Mouse (Mus musculus): ENCODE results near the gene Brs3. TPM values are rescaled to one million over a fixed set of nuclear protein-coding genes. Genes with fewer than 3 reads are reported as not detected.

Gene Brs3
- polyA plus RNA-seq (2014; fragmentation: Nextera tagmentation; extraction: Ambion mirVana): 0.08 TPM in 1 of 2 replicates, not detected in the other

GRCm38 (mm10) chrX:57042774-57043173, at the start of gene Brs3:
Gene Brs3, plus strand, starts transcription at chrX:57043074.
- Histone ChIP-seq H3K36me3 (ENCODE audit: control insufficient read depth, insufficient read depth, low read length) (no peaks in the 10 kb centered on the region), H3K4me3 (replicated peaks; ENCODE audit: low read depth, low read length) (no peak within 1 kb of the TSS), H3K27ac (replicated peaks; ENCODE audit: low read depth, low read length) (no peak within 1 kb of the TSS), H3K27me3 (ENCODE audit: control insufficient read depth, insufficient read depth, low read length) (no peaks in the 10 kb centered on the region), H3K4me1 (ENCODE audit: control insufficient read depth, insufficient read depth, low read length) (no peaks in the 10 kb centered on the region), H3K9me3 (ENCODE audit: control insufficient read depth, low read length) (no peaks in the 10 kb centered on the region), H3K9ac (replicated peaks; ENCODE audit: low read length) (no peak within 1 kb of the TSS), H3K4me2 (ENCODE audit: low read length) (no peak within 1 kb of the TSS)
- WGBS: 78% methylated on average over 5 of the region's 5 CpGs
- no peak for DNase-seq
- no peak for ATAC-seq (ENCODE audit: low FRiP score, low TSS enrichment)

- H3K9me3 ChIP-seq (ENCODE audit: control insufficient read depth, low read length): no peaks in the 10 kb centered on the region
- DNase-seq: no peak
- 67% methylated on average over 2 of the region's 2 CpGs for WGBS
- ATAC-seq (ENCODE audit: low FRiP score, low TSS enrichment): no peak
- no peaks in the 10 kb centered on the region for H3K36me3 ChIP-seq (ENCODE audit: control insufficient read depth, insufficient read depth, low read length)
- no peak overlapping the region for H3K27ac ChIP-seq (replicated peaks; ENCODE audit: low read depth, low read length)
- no peaks in the 10 kb centered on the region for H3K4me1 ChIP-seq (ENCODE audit: control insufficient read depth, insufficient read depth, low read length)
- no peak overlapping the region for H3K9ac ChIP-seq (replicated peaks; ENCODE audit: low read length)
- no peaks in the 10 kb centered on the region for H3K27me3 ChIP-seq (ENCODE audit: control insufficient read depth, insufficient read depth, low read length)
- no peak overlapping the region for H3K4me3 ChIP-seq (replicated peaks; ENCODE audit: low read depth, low read length)
- H3K4me2 ChIP-seq (ENCODE audit: low read length): no peak overlapping the region
Observed at GRCm38 (mm10) chrX:57012891-57013290, 30.0 kb upstream of the Brs3 start.

- Histone ChIP-seq H3K36me3 (ENCODE audit: control insufficient read depth, insufficient read depth, low read length) (no peaks in the 10 kb centered on the region), H3K27me3 (ENCODE audit: control insufficient read depth, insufficient read depth, low read length) (no peaks in the 10 kb centered on the region), H3K4me3 (replicated peaks; ENCODE audit: low read depth, low read length) (no peak overlapping the region), H3K4me2 (ENCODE audit: low read length) (no peak overlapping the region), H3K4me1 (ENCODE audit: control insufficient read depth, insufficient read depth, low read length) (no peaks in the 10 kb centered on the region), H3K27ac (replicated peaks; ENCODE audit: low read depth, low read length) (no peak overlapping the region), H3K9ac (replicated peaks; ENCODE audit: low read length) (no peak overlapping the region), H3K9me3 (ENCODE audit: control insufficient read depth, low read length) (no peaks in the 10 kb centered on the region)
- no peak for ATAC-seq (ENCODE audit: low FRiP score, low TSS enrichment)
- WGBS: 86% methylated on average over 6 of the region's 6 CpGs
- DNase-seq: peak; percentile 0
Observed at GRCm38 (mm10) chrX:57043869-57044268, 995 bp downstream of the Brs3 start.

- H3K9me3 ChIP-seq (ENCODE audit: control insufficient read depth, low read length): no peaks in the 10 kb centered on the region
- no peaks in the 10 kb centered on the region for H3K27me3 ChIP-seq (ENCODE audit: control insufficient read depth, insufficient read depth, low read length)
- H3K4me3 ChIP-seq (replicated peaks; ENCODE audit: low read depth, low read length): peak overlapping the region; percentile 51
- WGBS: 16% methylated on average over 4 of the region's 4 CpGs
- no peak for ATAC-seq (ENCODE audit: low FRiP score, low TSS enrichment)
- no peak for DNase-seq
- peaks cover 5% of the 10 kb centered on the region; the same call in 1 of the 2 replicates for H3K4me1 ChIP-seq (ENCODE audit: control insufficient read depth, insufficient read depth, low read length)
- H3K36me3 ChIP-seq (ENCODE audit: control insufficient read depth, insufficient read depth, low read length): peaks cover 8% of the 10 kb centered on the region; the same call in 1 of the 2 replicates
- peak overlapping the region; percentile 59 for H3K9ac ChIP-seq (replicated peaks; ENCODE audit: low read length)
- peak overlapping the region; percentile 97 for H3K27ac ChIP-seq (replicated peaks; ENCODE audit: low read depth, low read length)
- peak overlapping the region; percentile 52 for H3K4me2 ChIP-seq (ENCODE audit: low read length)
Observed at GRCm38 (mm10) chrX:57052848-57053173, 9.9 kb downstream of the Brs3 start.

GRCm38 (mm10) chrX:57053174-57053992, 10.5 kb downstream of the Brs3 start, which contains the start of gene Htatsf1:
Gene Htatsf1, plus strand, starts transcription at chrX:57053583.
- WGBS: 24% methylated on average over 85 of the region's 85 CpGs

GRCm38 (mm10) chrX:57053993-57054385, 11.1 kb downstream of the Brs3 start:
- H3K9ac ChIP-seq (replicated peaks; ENCODE audit: low read length): peak overlapping the region; percentile 59
- no peaks in the 10 kb centered on the region for H3K9me3 ChIP-seq (ENCODE audit: control insufficient read depth, low read length)
- peaks cover 11% of the 10 kb centered on the region; the same call in 1 of the 2 replicates for H3K36me3 ChIP-seq (ENCODE audit: control insufficient read depth, insufficient read depth, low read length)
- DNase-seq (no peak), ATAC-seq (ENCODE audit: low FRiP score, low TSS enrichment) (peak; percentile 26)
- H3K4me2 ChIP-seq (ENCODE audit: low read length): peak overlapping the region; percentile 58
- H3K27me3 ChIP-seq (ENCODE audit: control insufficient read depth, insufficient read depth, low read length): no peaks in the 10 kb centered on the region
- H3K27ac ChIP-seq (replicated peaks; ENCODE audit: low read depth, low read length): peak overlapping the region; percentile 97
- H3K4me1 ChIP-seq (ENCODE audit: control insufficient read depth, insufficient read depth, low read length): peaks cover 5% of the 10 kb centered on the region; the same call in 1 of the 2 replicates
- 29% methylated on average over 11 of the region's 11 CpGs for WGBS
- H3K4me3 ChIP-seq (replicated peaks; ENCODE audit: low read depth, low read length): peak overlapping the region; percentile 51

More at GRCm38 (mm10) chrX:57053174-57053992, 10.5 kb downstream of the Brs3 start, which contains the start of gene Htatsf1:
- ATAC-seq (ENCODE audit: low FRiP score, low TSS enrichment) (peak; percentile 95), DNase-seq (peak; percentile 90)
- Histone ChIP-seq H3K4me2 (ENCODE audit: low read length) (peak within 1 kb of the TSS; percentile 58), H3K9me3 (ENCODE audit: control insufficient read depth, low read length) (no peaks in the 10 kb centered on the region), H3K27ac (replicated peaks; ENCODE audit: low read depth, low read length) (peak within 1 kb of the TSS; percentile 97), H3K27me3 (ENCODE audit: control insufficient read depth, insufficient read depth, low read length) (no peaks in the 10 kb centered on the region), H3K4me3 (replicated peaks; ENCODE audit: low read depth, low read length) (peak within 1 kb of the TSS; percentile 51), H3K9ac (replicated peaks; ENCODE audit: low read length) (peak within 1 kb of the TSS; percentile 59), H3K4me1 (ENCODE audit: control insufficient read depth, insufficient read depth, low read length) (peaks cover 5% of the 10 kb centered on the region; the same call in 1 of the 2 replicates), H3K36me3 (ENCODE audit: control insufficient read depth, insufficient read depth, low read length) (peaks cover 9% of the 10 kb centered on the region; the same call in 1 of the 2 replicates)

- H3K9ac ChIP-seq (replicated peaks; ENCODE audit: low read length): no peak overlapping the region
- no peak for DNase-seq
- no peak overlapping the region for H3K4me3 ChIP-seq (replicated peaks; ENCODE audit: low read depth, low read length)
- WGBS: 77% methylated on average over 5 of the region's 5 CpGs
- no peaks in the 10 kb centered on the region for H3K4me1 ChIP-seq (ENCODE audit: control insufficient read depth, insufficient read depth, low read length)
- no peaks in the 10 kb centered on the region for H3K9me3 ChIP-seq (ENCODE audit: control insufficient read depth, low read length)
- H3K27ac ChIP-seq (replicated peaks; ENCODE audit: low read depth, low read length): no peak overlapping the region
- H3K27me3 ChIP-seq (ENCODE audit: control insufficient read depth, insufficient read depth, low read length): no peaks in the 10 kb centered on the region
- ATAC-seq (ENCODE audit: low FRiP score, low TSS enrichment): no peak
- H3K36me3 ChIP-seq (ENCODE audit: control insufficient read depth, insufficient read depth, low read length): no peaks in the 10 kb centered on the region
- H3K4me2 ChIP-seq (ENCODE audit: low read length): no peak overlapping the region
Observed at GRCm38 (mm10) chrX:57081496-57081895, 38.6 kb downstream of the Brs3 start.

- 85% methylated on average over 4 of the region's 4 CpGs for WGBS
- no peaks in the 10 kb centered on the region for H3K4me1 ChIP-seq (ENCODE audit: control insufficient read depth, insufficient read depth, low read length)
- H3K9me3 ChIP-seq (ENCODE audit: control insufficient read depth, low read length): no peaks in the 10 kb centered on the region
- H3K27me3 ChIP-seq (ENCODE audit: control insufficient read depth, insufficient read depth, low read length): no peaks in the 10 kb centered on the region
- no peak within 1 kb of the TSS for H3K4me3 ChIP-seq (replicated peaks; ENCODE audit: low read depth, low read length)
- DNase-seq (no peak), ATAC-seq (ENCODE audit: low FRiP score, low TSS enrichment) (no peak)
- no peak within 1 kb of the TSS for H3K27ac ChIP-seq (replicated peaks; ENCODE audit: low read depth, low read length)
- no peak within 1 kb of the TSS for H3K9ac ChIP-seq (replicated peaks; ENCODE audit: low read length)
- no peak within 1 kb of the TSS for H3K4me2 ChIP-seq (ENCODE audit: low read length)
- no peaks in the 10 kb centered on the region for H3K36me3 ChIP-seq (ENCODE audit: control insufficient read depth, insufficient read depth, low read length)
Observed at GRCm38 (mm10) chrX:57087806-57088205, 44.9 kb downstream of the Brs3 start, which contains the start of gene Vgll1. Gene Vgll1, plus strand, starts transcription at chrX:57088106.

Measured in midbrain, embryonic 14.5 days (tissue).